Mouse (Mus musculus): ENCODE results near the gene Agpat1.

DNA sequence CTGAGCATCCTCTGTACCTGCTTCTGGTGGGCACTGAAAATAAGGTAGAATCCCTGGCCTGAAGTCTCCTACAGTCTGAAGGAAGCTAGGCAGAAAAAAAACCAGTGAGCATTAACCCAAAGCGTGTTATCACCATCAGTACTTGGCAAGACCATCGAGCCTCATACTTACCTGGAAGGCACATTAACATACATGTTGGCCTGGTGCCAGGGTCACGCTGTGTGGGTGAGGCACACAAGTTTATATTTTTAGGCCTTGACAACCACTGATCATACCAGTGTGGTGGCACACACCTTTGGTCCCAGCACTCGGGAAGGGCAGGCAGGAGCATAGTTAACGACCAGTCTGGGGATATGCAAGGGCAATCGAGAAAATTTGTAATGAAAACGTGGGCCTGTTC, 3.9 kb downstream of the Agpat1 start:
- TF ChIP-seq CTCF (IDR thresholded peaks at IDR 0.05; ENCODE audit: extremely low read depth, insufficient read depth, low read length) (no peak), POLR2A (IDR thresholded peaks at IDR 0.05; ENCODE audit: extremely low read depth, insufficient read depth, low read length) (no peak)

Measured in cortical plate, adult 2 months (tissue).